Mouse (Mus musculus) embryo, embryonic 10 days (tissue): ENCODE data around the gene Shisal1.

Experiments
- DNase-seq: peaks from one replicate; pipeline ENCODE4 v3.0.0-alpha.2; 2015; ENCODE audit warnings: low spot score

Shisal1 gene

DNA sequence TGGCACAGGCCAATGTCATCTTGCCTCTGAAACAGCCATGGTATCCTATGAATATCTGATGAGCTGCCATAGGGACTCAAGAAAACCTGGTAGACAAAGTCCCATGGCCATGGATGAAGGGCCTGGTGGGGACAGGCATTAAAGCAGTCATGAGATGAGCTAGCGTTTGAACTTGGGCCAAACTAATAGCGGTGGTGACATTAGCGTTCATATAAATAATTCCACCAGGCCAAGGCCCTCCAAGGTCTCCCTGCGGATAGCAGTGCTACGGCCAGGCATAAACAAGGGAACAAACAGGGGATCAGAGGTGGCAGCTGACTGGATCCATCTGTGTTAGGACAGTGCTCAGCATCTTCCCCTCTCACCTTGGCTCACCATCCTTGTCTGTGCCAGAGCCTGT is 21.2 kb downstream of the Shisal1 start:
- DNase-seq = no peak

- DNase-seq = no peak
Measured at GRCm38 (mm10) chr15:84423781-84424180, 23.1 kb downstream of the Shisal1 start.

- DNase-seq = no peak
Measured at GRCm38 (mm10) chr15:84418266-84418610, 28.7 kb downstream of the Shisal1 start.

DNA sequence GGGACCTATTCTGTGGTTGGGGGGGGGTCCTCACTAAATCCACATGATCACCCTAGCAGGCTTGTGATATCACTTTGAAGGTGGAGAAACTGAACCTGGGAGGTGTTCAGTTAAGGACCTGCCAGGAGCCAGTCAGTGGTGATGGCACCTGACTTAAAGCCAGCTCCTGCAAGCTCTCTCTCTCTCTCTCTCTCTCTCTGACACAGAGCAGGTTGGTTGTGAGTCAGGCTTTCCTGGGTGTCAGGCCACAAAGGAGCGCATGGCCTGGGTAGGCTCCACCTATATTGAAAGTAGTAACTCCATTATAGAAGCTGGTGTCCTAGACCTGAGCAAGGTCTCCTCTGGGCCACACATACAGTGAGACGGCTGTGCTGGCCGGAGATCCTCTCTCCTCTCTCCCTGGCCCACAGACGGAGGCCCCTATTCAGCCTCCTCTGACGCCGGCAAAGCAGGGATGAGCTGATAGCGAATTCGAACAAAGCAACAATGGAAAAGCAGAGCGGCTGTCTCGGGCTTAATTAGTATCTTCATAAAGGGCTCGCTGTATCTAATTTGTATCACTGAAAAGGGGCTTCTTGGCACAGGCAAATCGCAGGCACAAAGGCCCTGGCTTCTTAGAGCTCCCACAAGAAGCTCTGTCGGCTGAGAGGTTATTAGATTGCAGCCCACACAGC is 29.2 kb downstream of the Shisal1 start:
- DNase-seq = peak; percentile 56

DNA sequence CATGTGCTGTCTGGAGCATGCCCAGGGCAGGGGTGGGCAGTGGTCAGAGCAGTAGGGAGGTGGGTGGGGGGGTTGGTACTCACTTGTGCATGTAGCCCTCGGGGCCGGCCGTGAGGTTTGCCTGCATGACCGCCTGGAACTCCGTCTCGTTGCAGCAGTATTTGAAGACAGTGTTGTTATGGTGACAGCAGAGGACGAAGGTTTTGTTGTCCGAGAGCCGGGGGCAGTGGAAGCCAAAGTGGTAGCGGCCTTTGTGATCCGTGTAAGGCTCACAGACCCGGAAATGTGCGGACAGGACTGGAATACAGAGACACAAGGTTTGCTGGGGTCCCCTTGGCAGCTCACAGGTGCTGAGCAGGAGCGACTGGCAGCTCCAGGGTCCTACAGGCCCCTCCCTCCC is 29.9 kb downstream of the Shisal1 start:
- peak; percentile 43 for DNase-seq

- peak; percentile 45 for DNase-seq
Measured at GRCm38 (mm10) chr15:84414040-84414848, 32.7 kb downstream of the Shisal1 start.

DNA sequence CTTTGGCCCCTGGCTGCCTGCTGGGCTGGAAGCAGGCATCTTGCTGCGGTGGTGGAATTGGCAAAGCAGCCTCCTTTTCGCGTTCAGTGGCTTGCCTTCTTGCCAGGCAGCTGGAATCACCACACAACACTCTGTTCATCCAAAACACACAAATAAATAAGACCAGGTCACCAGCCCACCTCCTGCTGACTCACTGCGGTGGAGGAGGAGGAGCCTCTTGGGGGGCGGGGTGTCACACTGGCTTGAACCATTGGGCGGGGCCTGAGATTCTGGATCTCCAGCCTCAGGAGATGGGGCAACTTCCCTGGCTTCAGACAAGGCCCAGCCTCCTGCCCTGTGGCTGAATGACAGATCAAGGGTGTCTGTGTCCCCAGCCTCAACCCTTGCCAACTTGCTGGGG is 34.5 kb downstream of the Shisal1 start:
- DNase-seq = peak; percentile 59

DNA sequence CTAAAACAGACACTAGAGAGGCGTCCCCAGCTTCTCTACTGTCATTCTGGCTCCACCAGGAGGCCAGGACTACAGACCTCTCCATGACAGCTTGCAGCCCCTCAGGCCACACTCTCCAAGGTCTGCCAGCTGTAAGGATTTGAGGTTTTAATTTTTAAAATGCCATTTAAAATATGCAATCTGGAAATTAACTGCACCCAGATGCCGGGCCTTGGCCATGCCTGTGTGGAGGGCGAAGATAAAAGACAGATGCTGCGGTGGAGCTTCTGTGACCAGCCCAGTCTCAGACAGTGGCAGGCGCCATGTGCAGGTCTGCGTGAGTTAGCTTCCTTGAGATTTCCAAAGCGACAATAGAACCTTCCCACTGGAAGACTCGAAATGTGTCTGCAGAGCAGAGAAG is 36.8 kb downstream of the Shisal1 start:
- no peak for DNase-seq

DNA sequence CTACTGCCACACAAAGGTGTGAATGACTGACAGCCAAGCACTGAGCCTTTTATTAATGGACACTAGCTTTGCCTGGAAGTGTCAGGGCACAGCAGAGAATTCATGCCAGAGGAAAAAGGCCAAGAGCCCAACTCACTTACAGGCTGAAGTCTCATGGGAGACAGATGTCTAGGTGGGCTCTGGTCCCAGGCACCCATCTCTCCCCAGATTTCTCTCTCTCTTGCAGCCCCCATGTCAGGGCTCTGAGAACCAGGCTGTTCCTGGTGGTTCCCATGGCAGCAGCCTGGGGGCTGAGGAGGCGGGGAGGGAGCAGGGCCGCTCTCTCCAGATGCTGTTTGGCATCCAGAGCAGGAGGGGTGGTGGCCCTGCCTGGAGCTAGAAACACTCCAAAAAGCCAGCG is 38.3 kb downstream of the Shisal1 start:
- no peak for DNase-seq

DNA sequence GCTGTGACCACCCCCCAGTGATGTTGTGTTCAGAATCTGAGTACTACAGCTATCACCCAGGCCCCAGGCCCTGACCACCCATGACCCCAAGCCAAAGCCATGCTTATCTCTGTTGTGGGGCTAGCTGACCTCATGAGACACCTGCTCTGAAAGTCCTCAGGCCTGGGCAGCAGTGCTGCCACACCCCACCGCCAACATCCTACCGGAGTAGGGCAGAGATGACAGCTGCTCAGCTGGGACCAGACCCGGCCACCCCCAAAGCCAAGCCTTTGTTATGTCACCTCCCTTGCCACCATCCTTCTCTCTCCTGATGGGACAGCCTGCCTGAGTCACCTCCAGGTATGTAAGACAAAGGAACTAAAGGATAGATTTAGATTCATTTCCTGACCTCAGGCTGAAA is 41.1 kb downstream of the Shisal1 start:
- no peak for DNase-seq

DNA sequence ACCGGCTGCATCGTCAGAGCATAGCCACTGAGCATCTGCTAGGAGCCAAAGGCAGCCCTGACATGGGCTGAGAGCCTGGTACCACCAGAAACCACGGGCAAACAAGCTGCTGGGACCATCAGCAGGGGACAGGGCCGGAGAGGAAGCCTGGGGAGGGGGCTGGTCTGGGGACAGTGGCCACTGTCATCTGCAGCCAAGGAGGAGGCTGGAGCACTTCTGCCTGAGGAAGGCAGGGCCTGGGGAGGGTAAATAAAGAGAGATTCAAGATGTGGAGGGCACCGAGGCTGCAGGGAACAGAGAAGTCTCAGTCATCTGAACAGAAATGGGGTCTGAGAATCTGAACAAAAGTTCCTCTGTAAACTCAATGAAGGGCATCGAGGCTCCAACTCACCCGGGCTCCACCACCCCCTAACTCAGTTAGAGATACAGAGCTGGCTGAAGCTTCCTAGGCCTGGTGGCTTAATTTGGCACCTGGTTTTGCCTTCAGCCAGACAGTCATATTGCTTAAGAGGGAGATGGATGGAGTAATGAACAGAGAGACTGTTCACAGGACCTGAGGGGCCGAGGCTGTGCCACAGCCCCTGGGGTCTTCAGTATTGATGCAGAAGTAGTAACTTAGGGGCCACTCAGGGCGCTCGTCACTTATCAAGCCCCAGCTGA is 43.3 kb downstream of the Shisal1 start:
- no peak for DNase-seq

GRCm38 (mm10) chr15:84398617-84399016 is 48.3 kb downstream of the Shisal1 start:
- no peak for DNase-seq

DNA sequence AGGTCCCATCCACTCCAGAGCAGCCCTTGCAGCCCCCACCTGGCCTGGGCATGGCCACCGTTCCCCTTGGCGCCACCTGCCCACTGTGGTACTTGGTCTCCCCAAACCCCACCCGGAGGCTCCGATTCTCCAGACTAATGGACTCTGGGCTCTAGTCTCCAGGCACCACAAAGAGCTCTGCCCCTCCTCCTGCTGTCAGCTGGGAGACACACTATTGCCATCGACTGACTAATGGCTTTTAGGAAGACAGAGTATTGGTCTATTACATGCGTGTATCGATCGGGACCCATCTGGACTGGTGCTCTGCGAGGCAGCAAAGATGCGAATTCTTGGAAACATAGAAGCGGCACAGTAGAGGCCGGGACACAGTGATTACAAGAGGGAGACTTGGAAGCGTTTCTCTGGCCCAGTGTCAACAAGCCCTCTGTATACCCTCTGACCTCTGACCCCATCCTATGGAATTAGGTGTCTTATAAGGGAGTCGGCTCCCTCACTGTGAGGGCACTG is 49.2 kb downstream of the Shisal1 start:
- DNase-seq = peak; percentile 61

GRCm38 (mm10) chr15:84395341-84396067 is 51.4 kb downstream of the Shisal1 start:
- DNase-seq = no peak

DNA sequence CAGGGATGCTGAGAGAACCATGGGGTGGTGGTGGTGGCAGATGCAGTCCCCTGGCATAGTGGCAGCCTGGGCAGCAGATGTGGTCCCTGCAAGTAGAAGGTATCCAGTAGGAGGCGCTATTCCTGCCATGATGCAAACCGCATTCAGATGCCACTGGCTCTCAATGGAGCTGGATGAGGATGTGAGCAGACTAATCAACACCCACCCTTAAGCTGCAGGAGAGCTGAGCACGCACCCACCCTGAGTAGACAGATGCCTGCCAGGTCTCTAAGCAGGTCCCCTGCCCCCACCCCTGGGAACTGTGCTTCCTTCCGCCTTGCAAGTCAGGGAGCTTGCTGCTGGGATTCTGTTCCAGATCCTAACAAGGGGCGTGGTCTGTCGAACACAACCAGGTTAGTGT is 53.6 kb downstream of the Shisal1 start:
- peak; percentile 61 for DNase-seq

- no peak for DNase-seq
Measured at GRCm38 (mm10) chr15:84392840-84393239, 54.1 kb downstream of the Shisal1 start.

- no peak for DNase-seq
Measured at GRCm38 (mm10) chr15:84392131-84392530, 54.8 kb downstream of the Shisal1 start.

DNA sequence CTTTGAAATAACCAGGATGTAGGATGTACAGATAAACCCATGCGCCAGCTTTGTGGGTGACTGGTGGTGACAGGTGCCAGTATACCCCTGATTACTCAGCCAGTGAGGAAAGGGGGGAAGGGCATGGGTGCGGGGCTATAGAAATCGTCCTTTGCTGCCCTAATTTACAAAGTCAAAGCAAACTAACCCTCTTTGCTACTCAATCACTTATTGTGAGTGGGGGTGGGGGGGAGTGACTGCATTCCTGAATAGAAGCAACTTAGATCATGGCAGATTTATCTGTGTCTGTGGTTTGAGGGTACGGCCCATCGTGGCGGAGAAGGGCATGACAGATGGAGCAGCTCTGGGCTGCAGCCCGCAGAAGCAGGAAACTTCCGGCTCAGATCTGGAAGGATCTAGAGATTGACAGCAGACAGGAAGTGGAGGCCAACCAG is 58.2 kb downstream of the Shisal1 start:
- no peak for DNase-seq

GRCm38 (mm10) chr15:84385995-84386565 is 60.8 kb downstream of the Shisal1 start:
- no peak for DNase-seq

DNA sequence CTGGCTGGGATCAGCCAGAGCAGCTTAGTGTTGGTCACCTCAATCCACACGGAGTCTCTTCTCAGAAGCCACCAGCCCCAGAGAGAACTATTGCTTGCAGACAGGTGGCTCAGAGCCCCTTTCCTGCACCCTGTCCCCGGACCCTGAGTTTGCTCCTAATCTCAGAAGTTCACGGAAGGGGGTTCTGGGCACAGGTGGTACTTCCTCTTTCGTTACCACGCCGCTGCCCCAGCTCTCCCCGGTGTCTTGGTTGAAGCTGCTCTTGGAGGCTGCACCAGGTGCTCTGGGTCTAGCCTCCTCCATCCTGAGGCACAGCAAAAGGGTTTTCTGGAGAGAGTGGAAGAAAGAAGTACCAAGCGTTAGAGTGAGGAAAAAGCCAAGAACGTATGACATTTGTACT is 62.8 kb downstream of the Shisal1 start:
- DNase-seq = no peak

GRCm38 (mm10) chr15:84380181-84380580 is 66.7 kb downstream of the Shisal1 start:
- no peak for DNase-seq

GRCm38 (mm10) chr15:84378734-84379133 is 68.2 kb downstream of the Shisal1 start:
- no peak for DNase-seq
